Mouse (Mus musculus): ENCODE results near the gene Txndc9.
"Not testable (repeated sequence)": the region's sequence is repeated elsewhere in the genome, so short reads cannot be mapped to it uniquely, and the experiment has no call there.

Txndc9 gene

GRCm38 (mm10) chr1:37997867-37998266 is at the start of gene Txndc9, which contains the start of gene Eif5b:
Txndc9 (minus strand) TSS chr1:37997893.
Eif5b (plus strand) TSS chr1:37998010.
- peak; percentile 96 to 97 for DNase-seq

- DNase-seq, result no peak
Measured at GRCm38 (mm10) chr1:38038898-38039297, 41.2 kb upstream of the Txndc9 start.

GRCm38 (mm10) chr1:38037375-38037774 is 39.7 kb upstream of the Txndc9 start:
- DNase-seq, result no peak

DNA sequence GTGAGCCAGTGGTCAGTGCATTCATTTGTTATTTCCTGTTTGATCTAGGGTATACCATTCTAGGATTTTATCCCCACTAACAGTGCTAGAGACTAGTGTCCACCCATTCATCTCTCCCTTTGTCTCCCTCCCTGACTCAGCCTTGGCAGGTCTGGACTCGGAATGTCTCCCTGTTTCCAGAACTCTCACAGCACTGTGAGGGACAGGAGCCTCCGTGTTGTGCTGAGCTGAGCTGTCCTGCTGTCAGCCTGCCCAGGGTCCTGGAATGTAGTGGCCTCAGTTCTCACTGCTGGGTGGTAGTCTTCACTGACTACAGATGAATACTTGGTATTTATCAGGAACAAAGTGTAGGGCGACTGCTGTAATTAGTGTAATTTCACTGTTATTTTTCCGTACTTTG is 37.8 kb upstream of the Txndc9 start:
- DNase-seq, result no peak

DNA sequence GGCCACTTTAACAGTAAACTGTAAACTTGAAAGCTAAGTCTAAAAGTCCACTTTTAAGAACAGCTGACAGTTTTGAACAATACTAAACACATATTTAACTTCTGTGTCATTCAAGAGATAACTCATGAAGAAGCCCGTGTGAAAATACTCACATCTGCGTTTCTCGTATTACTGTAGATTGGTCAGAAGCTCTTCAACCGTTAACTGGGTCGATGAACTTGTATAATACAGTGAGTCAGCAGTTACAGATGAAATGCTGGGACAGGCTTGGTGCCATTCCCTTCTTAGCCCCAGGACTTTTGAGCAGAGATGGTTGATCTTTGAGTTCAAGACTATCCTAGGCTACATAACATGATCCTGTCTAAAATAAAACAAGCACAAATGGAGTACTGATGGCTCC is 33.7 kb upstream of the Txndc9 start:
- no peak for DNase-seq

- no peak for DNase-seq
Measured at GRCm38 (mm10) chr1:38027301-38027700, 29.6 kb upstream of the Txndc9 start.

- DNase-seq, result no peak
Measured at GRCm38 (mm10) chr1:38014551-38015203, 17.0 kb upstream of the Txndc9 start.

DNA sequence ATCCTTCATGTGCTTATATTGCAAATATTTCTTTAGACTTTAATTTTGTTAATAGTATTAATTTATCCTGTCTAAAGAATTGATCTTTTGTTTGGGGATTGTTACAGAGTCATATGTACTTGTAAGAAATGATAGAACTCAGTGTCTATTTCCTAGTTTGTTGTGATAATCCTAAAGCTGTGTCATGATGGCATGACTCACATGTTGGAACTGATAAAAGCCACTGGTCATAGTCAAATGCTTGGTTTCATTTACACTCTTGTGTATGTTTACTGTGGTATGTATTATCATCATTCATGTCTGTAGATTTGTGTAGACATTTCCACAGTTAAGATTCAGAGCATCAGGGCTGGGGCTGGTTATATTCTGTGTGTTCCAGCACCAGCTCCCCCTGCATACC is 14.8 kb upstream of the Txndc9 start:
- no peak for DNase-seq

DNA sequence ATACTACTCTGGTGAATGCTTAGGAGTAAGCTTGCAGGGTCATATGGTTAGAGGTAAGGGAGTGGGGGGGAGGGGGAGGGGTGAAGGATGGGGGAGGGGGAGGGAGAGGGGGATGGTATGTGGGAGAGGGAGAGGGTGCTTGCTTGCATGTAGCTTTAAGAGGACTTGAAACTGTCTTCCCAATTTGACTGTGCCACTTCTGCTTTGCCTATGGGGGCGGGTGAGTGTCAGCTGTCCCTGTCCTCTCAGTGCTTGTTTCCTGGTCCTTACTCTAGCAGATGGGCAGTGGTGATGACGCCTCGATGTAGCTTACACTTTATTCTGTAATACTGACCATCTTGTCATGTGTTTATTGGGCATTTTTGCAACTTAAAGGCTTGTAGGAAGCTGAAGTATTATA is 14.4 kb upstream of the Txndc9 start:
- peak in 1 of 2 experiments; percentile 34 for DNase-seq

- DNase-seq, result no peak
Measured at GRCm38 (mm10) chr1:38011647-38012046, 14.0 kb upstream of the Txndc9 start.

GRCm38 (mm10) chr1:38006741-38007140 is 9.0 kb upstream of the Txndc9 start:
- no peak for DNase-seq

DNA sequence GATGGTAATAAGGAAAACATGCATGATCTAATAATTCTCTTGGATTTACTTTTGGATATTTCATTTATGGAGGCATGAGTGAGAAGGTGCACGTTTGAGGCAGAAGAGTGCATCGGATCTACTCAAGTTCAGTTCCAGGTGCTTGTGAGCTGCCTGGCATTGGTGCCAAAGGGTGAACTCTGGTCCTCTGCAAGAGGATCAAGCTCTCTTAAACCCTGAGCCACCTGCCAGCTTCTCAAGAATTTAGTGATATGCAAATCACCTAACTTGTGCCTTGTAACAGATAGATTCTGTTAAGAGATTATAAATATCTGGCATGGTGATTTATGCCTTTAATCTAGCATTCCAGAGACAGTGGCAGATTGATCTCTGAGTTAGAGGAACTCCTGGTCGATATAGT is 5.4 kb upstream of the Txndc9 start:
- DNase-seq, result no peak

GRCm38 (mm10) chr1:38001956-38002355 is 4.3 kb upstream of the Txndc9 start:
- DNase-seq, result no peak

- no peak for DNase-seq
Measured at GRCm38 (mm10) chr1:38000844-38001243, 3.2 kb upstream of the Txndc9 start.

DNA sequence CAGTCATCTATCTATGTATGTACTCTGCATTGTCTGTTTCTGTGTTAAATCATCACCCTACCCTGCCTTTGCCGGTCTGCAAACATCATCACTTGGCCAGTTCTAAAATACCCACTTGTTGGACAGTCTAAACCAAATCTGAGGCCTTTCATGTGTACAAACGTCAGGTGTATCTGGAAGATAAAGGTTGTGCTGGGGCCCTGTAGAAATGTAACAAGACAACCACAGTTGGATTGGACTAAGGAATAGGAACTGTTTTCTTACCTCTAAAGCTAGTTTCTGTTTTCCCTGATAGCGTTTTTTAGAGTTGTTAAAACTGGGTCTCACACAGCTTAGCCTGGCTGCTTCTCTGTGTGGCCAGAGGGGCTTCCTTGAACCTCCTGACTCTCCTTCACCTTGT is 1.9 kb upstream of the Txndc9 start:
- no peak for DNase-seq

DNA sequence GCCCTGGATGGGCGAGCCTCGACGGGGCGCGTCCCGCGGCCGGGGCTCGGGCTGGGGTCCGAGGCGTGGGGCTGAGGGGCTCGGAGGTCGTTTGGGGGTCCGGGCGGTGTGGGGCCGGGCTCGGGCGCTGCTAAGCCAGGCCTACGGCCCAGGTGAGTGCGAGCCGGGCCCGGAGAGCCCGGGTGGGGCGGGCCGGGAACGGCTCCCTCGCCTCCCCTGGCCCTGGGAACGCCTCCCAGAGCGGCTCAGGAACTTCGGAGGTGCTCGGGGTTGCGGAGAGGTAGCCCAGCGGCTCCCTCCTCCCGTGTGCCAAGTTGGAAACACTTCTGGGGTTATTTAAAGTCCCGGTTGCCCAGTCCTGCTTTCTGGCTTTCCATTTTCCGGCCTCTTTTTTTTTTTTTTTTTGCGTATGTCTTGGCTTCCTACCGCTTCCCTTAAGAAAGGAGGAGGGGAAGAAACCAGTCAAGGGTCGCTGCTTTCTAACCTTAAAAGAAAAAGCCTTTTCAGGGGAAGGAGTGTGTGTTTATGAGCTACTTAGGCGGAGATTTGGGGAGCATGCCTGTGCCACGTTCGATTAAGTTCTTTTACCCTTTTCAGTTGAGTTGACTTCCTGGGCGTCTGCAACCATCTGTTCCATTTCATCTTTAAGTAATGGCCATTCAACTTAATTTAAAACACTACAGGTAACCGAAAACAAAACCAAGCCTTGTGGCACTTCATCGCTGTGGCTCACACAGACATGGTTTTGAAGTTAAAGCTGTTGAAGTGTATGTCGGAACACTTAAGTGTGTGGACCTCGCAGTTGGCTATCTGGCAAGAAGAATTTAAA is 892 bp upstream of the Txndc9 start:
- DNase-seq, result no peak

- peak; percentile 98 to 99 for DNase-seq
Measured at GRCm38 (mm10) chr1:37996877-37997484, 712 bp downstream of the Txndc9 start.

- DNase-seq, result no peak
Measured at GRCm38 (mm10) chr1:37996226-37996625, 1.5 kb downstream of the Txndc9 start.

GRCm38 (mm10) chr1:37987856-37988255 is 9.8 kb downstream of the Txndc9 start:
- DNase-seq, result no peak

DNA sequence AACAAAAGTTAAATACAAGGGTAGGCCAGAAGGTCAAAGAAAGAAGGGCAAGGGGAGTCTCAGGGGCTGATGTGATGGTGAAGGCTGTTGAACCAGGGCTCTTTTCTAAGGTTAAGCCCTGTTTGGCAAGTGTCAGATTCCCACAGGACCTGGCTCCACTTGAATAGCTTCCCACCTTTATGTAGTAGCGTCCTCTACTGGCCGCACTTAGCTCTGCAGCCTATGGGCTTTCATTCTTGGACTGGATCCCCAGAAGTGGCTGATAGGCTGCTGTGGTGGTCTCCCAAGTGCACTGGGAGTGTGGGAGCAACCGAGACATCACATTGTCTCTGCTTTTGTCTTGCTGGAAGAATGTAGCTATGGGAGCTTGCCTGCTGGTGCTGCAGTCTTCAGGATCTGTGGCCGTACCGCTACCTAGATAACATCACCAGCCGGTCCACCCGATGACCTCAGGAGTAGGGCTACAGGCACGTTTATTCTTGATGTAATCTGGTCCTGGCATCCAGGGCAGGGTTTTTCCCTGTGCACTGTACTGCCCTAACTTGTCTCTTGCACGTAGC is 11.8 kb downstream of the Txndc9 start:
- peak in 1 of 2 experiments; percentile 54 for DNase-seq

DNA sequence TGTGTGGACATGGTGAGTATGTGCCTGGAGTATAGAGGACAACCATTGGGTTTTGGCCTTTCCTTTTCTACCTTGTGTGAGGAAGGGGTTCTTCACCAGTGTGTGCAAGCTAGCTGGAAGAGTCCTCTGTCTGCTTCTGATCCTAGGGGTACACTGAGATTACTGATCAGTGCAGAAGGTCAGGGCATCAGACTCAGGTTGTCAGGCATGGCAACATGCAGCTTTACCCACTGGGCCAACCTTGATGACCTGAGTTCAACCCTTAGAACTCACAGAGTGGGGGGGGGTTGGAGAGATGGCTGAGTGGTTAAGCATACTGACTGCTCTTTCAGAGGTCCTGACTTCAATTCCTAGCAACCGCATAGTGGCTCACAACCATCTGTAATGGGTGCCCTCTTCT is 13.4 kb downstream of the Txndc9 start:
- DNase-seq, result no peak

DNA sequence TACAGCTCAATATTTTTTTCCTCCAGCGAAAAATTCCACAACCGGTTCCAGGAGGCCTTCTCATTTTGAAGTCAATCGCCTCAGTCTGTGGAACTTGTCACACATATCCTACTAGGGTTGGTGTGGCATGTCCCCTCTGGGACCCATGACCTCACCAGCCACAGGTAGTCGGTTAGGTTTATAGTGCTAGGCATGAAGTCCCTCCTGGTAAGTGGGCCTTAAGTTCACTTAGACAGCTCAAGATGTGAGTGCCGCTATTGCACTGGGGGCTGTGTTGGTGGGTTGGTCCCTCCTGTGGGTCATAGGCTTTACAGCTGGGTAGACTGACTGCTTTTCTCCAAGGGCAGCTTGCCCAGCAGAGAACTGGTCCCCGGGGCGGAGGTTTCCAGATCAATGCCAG is 20.4 kb downstream of the Txndc9 start:
- DNase-seq, result no peak

- not testable (repeated sequence) for DNase-seq
Measured at GRCm38 (mm10) chr1:37976666-37977065, 21.0 kb downstream of the Txndc9 start.

DNA sequence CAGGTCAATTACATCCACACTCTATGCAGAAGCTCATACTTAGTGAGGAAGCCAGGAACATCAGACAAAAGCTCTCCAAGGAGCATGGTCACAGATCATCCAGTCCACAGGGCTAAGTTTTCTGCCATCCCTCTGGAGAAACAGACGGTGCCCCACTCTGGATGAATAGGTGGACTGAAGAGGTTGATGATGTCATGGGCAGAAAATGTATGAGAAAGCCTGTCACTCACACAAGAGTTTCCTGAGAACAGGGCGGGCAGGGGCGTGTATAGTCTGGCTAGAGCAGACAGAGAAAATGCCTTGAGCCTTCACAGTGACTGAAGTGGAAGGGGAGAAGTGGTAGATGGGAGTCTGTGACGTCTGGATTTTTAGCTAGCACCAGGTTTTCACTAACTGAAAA is 26.2 kb downstream of the Txndc9 start:
- DNase-seq, result no peak

Data from lung, postnatal 4 days (tissue).